Mouse (Mus musculus) sigmoid colon, adult 10 weeks (tissue): ENCODE measurements around the gene Gm28490. TPM values are rescaled to one million over a fixed set of nuclear protein-coding genes. Genes with fewer than 3 reads are reported as not detected.

Source experiments
- polyA plus RNA-seq: library from polyadenylated mRNA; stranded (reverse); fragments of 350-450 nt; fragmentation: Illumina TruSeq; extraction: RNeasy Lipid Tissue Mini Kit (QIAGEN cat#74804); gene quantifications from one replicate; pipeline ENCODE4 v1.2.3, GENCODE M21; 2014; ENCODE audit warnings: low read depth, low replicate concordance

Gene Gm28490
- not detected for polyA plus RNA-seq

DNA sequence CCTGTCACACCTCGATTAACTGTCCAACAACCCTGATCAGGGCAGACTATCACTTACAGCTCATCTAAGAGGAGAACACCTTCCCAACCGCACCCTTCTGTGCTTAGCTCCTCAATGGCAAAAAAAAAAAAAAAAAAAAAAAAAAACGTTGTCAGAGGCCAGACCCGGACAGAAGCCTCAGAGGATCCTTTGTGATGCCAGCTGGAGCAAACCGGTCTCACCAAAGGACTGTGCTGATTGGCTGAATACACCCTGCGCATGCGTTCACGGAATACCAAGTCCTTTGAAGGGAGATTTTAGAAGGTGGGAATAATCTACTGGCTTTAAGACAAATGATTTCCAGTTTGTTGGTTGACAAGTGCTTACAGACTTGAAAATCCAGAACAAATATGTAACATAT is at the start of gene Gm28490:
TSS of gene Gm28490 (minus strand) at position 101 of the 400 bp plus-strand sequence.

